Mouse (Mus musculus): ENCODE results near the gene Iqcn. TPM values are rescaled to one million over a fixed set of nuclear protein-coding genes. Genes with fewer than 3 reads are reported as not detected.

Gene Iqcn
- polyA plus RNA-seq, 1 experiment, result not detected

DNA sequence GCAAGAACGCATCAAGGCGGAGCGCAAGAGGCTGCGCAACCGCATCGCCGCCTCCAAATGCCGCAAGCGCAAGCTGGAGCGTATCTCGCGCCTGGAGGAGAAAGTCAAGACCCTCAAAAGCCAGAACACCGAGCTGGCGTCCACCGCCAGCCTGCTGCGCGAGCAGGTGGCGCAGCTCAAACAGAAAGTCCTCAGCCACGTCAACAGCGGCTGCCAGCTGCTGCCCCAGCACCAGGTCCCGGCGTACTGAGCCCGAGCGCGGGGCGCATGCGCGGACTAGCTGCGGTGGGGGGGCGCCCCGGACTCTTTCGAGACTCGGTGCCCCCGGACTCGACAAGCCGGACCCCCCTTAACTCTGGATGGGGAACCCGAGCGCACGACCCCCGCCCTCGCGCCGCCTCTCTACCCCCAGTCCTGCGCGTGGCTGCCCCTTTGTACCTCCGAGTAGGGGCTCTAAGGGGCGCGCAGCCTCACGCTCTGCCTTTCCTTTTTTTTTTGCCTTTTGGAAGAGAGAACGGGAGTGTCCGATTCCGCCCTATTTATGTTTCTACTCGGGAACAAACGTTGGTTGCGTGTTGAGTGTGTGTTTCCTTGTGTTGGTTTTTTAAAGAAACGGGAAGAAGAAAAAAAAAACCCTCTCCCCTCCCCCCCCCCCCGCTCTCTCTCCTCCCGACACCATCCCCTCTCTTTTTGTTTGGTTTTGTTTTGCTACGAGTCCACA is 3.3 kb upstream of the Iqcn start:
- DNase-seq (ENCODE audit: low spot score), result peak; percentile 84

DNA sequence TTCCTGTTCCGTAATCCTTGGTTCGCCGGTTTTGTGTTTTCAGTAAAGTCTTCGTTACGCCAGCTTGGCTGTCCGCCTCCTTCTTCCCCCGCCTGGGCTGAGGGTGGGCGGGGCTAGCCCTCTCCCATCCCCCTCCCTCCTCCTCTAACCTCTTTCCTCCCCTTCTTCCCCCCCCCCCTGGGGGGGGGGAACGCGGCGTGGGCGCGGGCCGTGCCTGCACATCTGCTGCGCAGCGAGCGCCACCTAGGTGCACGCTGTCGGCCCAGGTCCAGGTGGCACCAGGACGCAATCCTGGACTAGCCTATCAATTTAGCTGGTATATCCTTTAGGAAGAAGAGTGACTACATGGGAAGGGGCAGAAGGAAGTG is 2.7 kb upstream of the Iqcn start:
- DNase-seq (ENCODE audit: low spot score), result peak; percentile 76

DNA sequence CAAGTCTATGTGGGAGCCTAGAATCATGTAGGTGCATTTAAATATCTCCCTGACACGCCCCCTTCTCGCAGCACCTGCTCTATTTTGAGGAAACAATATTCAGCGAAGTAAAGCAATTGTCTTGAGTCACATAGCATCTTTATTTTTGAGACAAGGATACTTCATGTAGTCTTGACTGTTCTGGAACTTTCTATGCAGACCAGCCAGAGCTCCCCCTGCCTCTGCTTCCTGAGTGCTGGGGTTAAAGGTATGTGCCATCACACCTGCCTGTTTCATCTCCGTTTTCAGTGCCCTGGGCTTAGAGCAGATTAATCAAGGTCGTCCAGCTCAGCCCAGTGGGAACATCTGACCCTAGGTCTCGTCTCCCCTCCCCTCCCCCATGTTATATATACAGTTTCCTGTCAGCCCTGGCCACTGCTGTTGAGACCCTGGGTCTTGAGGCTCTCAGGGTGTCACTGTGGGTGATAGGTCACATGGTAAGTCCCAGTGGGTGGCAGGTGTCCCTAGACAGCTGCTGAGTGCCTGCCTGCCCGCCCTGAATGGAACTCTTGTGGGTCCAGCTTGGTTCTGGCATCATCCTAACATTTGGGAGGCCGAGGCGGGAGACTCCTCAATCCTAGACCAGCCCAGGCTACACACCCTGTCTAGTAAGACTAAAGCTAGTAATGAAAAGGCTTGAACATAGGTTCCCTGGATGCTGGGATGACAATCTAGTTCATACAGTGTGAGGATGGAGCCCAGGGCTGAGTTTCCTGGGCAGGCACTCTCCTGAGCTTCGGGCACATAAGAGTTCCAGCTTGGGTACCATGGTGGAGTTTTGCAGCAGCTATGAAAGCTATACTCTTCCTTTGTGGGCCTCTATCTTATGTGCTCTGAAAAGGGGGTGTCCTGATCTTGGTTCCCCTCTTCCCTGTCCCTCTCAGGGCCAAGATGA is 1.9 kb upstream of the Iqcn start:
- DNase-seq (ENCODE audit: low spot score), result no peak

DNA sequence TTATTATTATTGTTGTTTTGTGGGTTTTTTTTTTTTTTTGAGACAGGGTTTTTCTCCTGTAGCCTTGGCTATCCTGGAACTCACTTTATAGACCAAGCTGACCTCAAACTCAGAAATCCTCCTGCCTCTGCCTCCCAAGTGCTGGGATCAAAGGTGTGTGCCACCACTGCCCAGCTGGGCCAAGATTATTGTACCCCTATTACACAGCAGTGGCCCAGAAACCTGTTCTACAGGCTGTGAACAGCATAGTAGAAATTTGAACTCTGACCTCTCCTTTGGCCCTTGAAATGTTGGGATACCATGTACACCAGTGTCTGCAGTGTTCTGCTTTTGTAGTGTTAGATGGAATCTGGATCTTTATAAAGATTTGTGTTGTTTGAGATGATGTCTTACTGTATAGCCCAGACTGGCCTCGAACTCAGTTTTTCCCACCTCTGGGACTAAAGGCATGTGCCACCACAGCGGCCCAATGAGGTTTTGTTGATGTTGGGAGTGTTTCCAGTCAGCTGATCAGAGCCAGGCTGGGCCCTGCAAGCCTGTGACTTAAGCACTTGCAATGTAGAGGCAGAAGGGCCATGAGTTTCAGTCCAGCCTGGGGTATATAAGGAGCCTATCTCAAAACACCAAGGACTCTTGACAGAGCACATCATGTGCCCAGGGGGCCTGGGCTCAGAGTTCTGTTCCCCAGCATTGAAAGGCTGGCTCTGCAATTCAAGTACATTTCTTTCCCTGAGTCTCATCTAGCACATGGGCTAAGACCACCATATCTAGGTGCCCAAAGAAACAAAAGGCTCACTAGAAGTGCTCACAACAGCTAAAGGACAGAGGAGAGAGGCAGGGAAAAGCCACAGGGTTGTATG is 1.0 kb upstream of the Iqcn start:
- no peak for DNase-seq (ENCODE audit: low spot score)

DNA sequence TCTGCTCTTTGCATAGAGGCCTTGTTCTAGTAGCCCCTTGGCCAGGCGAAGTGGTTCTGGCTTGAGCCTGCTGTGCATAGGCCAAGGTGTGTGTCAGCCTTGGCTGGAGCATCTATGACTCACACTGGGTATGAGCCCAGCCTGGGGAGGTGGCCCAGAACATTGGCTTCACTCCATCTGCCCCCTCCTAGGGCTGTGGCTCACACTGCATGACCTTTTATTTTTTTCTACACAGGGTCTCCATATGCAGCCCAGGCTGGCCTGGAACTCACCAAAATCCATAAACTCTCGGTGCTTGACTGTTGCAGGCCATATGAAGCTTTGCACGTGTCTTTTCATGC is 445 bp upstream of the Iqcn start:
- no peak for DNase-seq (ENCODE audit: low spot score)

DNA sequence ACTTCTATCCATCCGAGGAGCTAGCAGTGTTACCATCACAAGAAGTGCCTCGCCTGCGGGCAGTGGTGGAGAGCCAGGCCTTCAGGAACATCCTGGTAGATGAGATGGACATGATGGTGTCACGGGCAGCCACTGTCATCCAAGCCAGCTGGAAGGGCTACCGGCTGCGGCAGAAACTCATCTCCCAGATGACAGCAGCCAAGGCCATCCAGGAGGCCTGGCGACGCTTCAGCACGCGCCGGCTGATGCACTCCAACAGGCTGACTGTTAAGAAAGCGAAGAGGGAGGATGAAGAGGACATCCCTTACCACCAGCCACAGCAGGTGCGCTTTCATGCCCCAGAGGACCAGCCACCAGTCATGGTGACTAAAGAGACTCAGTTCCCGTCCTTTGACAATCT is 5.0 kb downstream of the Iqcn start:
- no peak for DNase-seq (ENCODE audit: low spot score)

DNA sequence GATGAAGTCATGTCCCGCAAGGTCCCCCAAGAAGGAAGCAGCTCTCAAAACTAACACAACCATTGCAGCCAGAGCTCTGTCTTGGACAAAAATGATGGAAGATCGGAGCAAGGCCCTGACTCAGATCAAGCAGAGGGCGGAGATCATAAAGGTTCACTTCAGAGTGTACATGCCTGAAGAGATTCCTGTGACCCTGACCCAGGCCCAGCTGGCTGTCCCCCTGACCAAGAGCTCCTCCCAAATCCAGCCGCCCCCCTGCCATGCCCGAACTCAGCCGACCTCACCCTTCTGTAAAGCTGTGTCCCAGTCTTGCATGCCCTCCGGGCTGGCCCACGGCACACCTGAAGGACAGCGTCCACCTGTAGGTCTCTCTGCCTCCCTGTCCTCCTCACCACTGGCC is 6.5 kb downstream of the Iqcn start:
- no peak for DNase-seq (ENCODE audit: low spot score)

DNA sequence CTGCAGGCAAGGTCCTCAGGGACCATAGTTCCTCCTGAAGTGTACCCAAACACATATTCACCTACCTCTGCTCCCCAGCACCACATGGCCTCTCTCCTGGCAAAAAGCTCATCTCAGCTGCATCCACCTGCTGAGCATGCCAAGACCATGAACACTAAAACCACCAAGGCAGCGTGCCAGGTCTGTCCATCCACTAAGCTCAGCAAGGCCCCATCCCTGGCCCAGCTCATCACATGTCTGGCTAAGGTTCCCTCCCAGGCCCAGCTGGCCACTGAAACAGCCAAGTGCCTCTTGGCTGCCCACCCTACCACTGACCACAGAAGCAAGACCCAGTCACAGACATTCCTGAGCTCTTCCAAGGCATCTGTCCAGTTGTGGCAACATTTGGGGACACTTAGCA is 7.0 kb downstream of the Iqcn start:
- no peak for DNase-seq (ENCODE audit: low spot score)

DNA sequence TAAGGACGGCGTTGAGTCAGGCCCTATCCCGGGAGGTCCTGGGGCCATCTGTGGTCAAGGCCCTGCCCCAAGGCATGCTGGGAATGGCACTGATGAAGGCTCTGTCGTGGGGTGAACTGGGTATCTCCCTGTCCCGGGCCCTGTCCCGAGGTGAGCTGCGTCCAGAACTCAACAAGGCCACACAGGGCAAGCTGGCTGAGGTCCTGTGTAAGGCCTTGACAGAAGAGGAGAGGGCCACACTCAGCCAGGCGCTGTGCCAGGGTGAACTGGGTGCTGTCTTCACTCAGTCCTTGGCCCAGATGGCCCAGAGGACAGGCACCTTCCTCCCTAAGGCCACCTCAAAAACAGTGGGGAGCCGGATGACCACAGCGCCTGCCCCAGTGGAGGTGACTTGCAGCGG is 7.8 kb downstream of the Iqcn start:
- no peak for DNase-seq (ENCODE audit: low spot score)

DNA sequence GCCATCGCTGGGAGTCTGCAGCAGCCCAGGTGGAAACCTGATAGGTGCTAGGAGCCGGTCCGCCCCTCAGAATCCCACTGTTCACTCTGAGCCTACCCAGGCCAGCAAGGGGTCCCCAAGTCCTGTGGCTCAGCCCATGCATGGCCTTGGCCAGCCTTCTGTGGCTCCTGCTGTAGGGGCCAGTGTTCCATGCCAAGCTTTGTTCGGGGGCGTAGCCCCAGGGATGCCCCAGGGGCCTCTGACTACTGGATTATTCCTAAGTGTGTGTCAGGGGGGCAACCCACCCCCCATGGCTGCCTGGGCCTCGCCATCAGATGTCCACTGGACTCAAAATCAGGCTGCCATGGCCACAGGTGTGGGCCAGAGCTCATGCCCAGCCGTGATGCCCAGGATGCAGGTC is 10.7 kb downstream of the Iqcn start:
- DNase-seq (ENCODE audit: low spot score), result no peak

DNA sequence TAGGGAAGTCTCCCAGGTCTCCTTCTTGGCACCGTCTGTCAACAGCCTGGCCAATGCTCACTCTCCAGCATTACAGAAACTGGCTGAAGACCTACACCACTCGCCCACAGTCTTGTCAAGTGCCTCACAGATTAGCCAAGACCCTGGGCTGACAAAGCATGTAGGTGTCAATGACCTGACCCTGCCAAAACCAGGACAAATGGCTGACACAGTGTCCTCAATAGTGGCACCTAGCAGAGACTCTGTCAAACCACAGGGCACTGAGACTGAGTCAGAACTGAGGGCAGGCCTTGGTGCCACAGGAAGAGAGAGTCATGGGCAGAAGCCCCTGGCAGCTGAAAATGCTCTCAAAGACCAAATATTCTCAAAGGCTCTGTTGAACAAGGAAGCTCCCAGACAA is 11.8 kb downstream of the Iqcn start:
- DNase-seq (ENCODE audit: low spot score), result peak; percentile 15

DNA sequence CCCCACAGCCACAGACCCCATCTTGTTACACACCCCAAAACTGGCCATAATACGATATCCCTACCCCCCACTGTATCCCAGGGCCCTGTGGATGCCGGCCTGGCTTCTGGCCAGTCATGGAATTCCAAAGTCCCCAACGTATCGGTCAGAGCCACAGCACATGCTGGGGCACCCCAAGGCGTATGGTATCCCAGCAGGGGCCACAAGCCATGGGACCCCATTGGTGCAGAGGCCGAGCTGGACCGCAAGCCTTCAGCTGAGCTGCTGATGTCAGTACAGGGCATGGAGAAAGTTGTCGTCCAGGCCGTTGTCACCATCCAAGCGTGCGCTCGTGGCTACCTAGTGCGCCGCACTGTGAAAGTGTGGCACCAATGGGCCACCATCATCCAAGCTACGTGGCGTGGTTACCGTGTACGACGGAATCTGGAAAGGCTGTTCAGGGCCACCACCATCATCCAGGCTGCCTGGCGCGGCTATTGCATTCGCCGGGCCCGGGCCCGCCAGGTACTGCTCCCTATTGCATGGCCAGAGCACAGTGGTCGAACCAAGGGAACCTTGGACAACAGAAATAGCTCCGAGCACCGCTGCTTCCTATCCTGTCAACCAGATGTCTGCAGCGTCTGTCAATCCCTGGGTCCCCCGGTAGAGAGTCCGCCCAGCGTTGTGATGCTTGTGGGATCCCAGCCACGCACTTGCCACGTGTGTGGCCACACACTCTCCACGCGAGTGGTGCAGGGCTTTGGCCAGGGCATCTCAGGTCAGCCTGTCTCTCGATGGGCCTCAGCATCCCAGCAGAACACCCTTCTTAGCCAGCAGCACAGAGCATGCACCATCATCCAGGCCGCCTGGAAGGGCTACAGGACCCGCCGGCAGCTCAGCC is 13.5 kb downstream of the Iqcn start:
- DNase-seq (ENCODE audit: low spot score), result peak; percentile 19

DNA sequence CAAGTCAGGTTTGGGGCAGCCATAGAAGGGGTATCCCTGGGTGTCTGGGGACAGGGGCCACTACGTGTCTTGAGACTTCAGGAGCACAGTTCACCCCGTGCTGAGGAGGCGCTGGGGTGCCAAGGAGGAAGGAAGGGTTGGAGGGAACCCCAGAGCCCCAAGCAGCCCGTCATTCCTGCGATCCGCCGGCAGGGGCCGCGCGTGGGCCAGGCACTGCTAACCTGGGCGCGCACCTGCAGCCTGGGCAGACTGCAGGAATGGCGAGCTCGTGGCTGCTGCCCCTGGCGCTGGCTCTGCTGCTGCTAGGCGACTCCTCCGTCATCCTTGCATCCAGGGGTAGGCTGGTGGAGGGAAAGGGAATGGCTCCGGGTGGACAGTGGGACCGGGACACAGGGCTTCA is 15.0 kb downstream of the Iqcn start, which contains the start of gene Gm3336:
Gene Gm3336 (plus strand): TSS at position 247 of the 400 bp plus-strand sequence.
- peak; percentile 47 for DNase-seq (ENCODE audit: low spot score)

DNA sequence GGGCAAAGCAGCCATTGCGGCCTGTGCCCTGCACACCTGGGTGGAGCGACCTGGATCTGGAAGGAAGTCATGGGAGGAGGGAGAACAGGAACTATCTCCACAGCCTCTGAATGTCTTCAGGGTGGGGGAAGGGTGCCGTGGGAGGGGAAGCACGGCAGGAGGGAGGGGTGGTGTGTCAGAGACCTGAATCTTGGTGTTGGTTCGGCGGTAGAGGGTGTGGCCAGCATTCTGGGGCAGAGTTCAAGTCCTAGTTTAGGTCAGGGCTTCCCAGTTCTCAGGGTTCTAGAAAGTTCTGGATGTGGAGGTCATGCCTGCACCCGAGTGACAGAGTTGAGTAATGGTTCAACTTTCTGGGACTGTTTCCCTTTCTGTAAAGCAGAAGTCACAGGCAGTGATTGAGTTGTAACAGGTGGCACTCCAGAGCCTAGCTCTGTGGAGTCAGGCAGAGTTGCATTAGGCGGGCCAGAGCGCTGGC is 16.6 kb downstream of the Iqcn start:
- DNase-seq (ENCODE audit: low spot score), result peak; percentile 20

DNA sequence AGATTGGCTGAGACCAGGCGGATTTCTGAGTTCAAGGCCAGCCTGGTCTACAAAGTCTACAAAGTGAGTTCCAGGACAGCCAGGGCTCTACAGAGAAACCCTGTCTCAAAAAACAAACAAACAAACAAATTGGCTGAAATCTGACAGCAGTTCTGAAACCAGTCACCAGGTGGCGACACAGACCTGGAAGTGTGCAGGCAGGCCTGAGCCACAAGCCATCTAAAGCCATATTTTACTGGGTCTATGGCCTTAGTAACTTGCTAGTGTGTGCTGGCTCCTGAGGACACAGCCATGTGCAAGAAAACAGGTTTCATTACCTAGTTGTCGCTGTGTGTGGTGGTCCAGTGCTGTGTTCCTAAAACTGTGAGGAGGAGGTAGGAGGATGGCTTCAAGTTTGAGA is 17.5 kb downstream of the Iqcn start:
- DNase-seq (ENCODE audit: low spot score), result peak; percentile 66

DNA sequence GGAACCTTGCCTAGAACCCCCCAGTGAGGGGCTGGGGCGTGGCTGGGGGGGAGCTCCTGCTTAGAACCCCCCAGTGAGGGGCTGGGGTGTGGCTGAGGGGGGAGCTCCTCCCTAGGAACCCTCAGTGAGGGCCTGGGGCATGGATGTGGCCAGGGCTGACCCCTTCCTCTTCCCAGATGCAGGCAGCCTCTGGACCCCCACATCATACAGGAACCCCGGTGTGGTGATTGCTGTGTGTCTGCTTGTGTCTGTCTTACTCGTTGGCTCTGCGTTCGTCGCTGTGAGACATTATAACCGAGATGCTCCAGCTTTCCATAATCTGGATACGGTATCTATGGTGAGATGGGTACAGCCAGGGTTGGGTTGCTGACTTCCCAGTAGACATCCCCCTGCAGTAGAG is 18.3 kb downstream of the Iqcn start:
- DNase-seq (ENCODE audit: low spot score), result peak; percentile 15

DNA sequence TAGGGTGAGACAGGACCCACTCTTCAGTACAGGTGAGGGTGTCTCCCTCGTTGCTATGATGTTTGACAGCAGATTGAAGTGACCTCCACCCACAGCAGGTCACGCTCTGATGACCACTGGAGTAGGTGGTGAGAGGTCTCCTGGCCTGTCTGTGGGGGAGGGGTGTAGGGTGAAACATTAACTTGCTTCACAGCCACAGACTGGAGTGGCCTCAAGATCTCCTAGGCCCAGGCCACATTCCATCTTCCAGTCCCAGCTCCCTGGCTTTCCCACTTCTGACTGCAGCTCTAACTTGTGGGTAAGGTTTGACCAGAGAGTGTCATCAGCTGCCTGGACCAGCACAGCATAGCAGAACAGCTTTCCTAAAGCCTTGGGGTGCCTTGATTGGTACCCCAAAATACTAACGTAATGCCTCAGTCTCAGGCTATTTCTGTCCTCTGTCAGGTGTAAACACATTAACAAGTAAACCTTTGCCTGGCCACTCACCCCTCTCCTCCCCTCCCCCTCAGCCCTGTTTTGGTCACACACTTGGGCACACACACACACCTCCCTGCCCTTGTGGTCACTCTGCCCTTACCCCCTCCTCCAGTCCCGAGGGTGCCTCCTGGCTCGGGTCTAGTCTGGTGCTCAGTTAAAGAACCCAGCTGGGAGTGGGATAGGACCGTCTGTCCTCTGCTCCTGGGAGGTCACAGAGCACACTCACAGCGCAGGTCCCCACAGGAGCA is 20.4 kb downstream of the Iqcn start, which contains the start of gene Pde4c:
Gene Pde4c (plus strand): TSS at position 235 of the 725 bp plus-strand sequence.
- no peak for DNase-seq (ENCODE audit: low spot score)

DNA sequence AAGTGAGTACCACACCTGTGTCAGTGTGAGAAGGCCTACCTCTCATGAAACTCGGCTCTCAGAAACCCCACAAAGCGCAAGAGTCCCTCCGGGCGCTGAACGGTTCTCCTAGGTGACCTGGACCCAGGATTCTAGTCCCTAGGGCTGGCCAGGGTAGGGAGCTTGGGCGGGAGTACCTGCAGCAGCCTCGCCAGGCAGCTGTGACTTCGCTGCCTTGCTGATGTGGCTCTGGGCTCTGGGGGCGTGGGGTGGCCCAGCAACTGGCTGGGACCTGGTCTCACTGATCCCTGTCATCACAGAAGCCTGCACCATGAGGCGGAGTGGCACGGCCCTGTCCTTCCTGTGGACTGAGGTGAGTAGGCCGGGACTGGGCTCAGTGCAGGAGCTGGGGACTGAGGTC is 21.0 kb downstream of the Iqcn start:
- no peak for DNase-seq (ENCODE audit: low spot score)

DNA sequence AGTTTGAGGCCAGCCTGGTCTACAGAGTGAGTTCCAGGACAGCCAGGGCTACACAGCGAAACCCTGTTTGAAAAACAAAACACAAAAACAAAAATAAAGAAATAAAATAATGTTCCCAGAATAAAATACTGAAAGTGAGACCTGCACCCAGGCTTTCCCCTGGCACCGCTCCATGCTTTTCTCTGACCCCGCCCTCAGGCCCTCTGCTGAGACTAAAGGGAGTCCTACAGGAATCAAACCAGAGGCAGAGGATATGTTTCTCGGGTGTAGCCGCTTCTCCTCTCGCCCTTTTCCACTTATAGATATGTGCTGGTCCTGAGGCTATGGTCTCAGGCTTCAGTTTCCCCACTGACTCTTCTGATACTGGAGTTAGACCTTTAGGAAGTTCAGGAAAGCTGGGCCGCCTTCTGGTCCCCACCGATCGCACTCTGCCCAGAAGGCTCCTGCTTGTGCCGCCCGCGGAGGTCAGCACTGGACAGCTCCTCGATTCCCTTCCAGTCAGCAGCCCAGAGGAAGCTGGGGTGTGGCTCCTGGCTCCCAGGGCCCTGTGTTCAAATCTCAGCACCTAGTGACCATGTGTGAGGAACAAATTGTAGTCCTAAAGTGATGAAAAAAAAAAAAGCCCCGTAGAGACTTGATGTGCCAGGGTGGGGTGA is 22.7 kb downstream of the Iqcn start:
- DNase-seq (ENCODE audit: low spot score), result no peak

DNA sequence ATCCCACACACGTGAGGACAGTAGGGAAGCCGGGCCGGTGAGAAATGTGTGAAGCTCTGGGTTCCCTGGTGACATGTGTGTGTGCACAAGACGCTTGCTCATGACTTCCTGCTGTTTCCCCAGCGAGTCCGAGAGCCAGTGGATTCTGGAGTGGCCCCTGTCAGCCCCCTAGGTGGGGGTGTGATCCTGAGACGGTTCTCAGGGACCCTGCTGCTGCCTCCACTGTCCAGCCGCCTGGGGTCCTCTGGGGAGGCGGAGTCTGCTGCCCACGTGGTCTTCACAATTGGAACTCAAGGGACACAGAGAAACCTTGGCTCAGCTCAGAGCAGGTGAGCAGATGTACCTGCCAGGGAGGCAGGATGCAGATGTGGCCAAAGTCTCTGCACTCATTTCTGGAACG is 23.5 kb downstream of the Iqcn start:
- no peak for DNase-seq (ENCODE audit: low spot score)
